Mouse (Mus musculus) liver, adult 2 months (tissue): ENCODE data around the gene Med16.

ENCODE experiments used
- CTCF ChIP-seq: fragments of 200-500 bp; IDR thresholded peaks from 2 replicates; pipeline ENCODE4 v1.5.1; 2011; ENCODE audit warnings: low read depth, low read length, control low read depth
- POLR2A ChIP-seq: fragments of 200-500 bp; IDR thresholded peaks from 2 replicates; pipeline ENCODE4 v1.6.1; 2011; ENCODE audit warnings: low read length, control low read depth; ENCODE audit not compliant: insufficient read depth; ENCODE audit errors: extremely low read depth

- TF ChIP-seq CTCF = no peak
- no peak for TF ChIP-seq POLR2A
Measured at GRCm38 (mm10) chr10:79852827-79853226, 55.9 kb downstream of the Med16 start.
